Mouse (Mus musculus) embryonic fibroblast, embryonic 13.5 days (primary cell): ENCODE measurements around the gene Fsd1. TPM values are rescaled to one million over a fixed set of nuclear protein-coding genes. Genes with fewer than 3 reads are reported as not detected.

Experiments
- H3K27ac ChIP-seq: 2 replicates; pipeline ENCODE4 v1.5.1; 2012; ENCODE audit warnings: low read length, control low read depth, inconsistent platforms; ENCODE audit not compliant: insufficient read depth
- H3K4me1 ChIP-seq: 2 replicates; pipeline ENCODE4 v1.6.1; 2011; ENCODE audit warnings: low read length; ENCODE audit not compliant: control insufficient read depth, insufficient read depth
- H3K4me3 ChIP-seq: 2 replicates; pipeline ENCODE4 v1.5.1; 2011; ENCODE audit warnings: mild to moderate bottlenecking, control low read depth, low read length; ENCODE audit not compliant: insufficient read depth
- CTCF ChIP-seq: IDR thresholded peaks from 2 replicates; pipeline ENCODE4 v1.5.1; 2011; ENCODE audit warnings: mild to moderate bottlenecking, control low read depth, low read length, moderate library complexity, borderline replicate concordance; ENCODE audit not compliant: insufficient read depth
- POLR2A ChIP-seq: IDR thresholded peaks from 2 replicates; pipeline ENCODE4 v1.6.1; 2011; ENCODE audit warnings: low read depth, mild to moderate bottlenecking, control low read depth, low read length, moderate library complexity
- polyA plus RNA-seq: library from polyadenylated mRNA; stranded (reverse); fragments of >200 nt; gene quantifications from 2 replicates; pipeline ENCODE4 v1.2.4, GENCODE M21; 2011; ENCODE audit warnings: low read depth; ENCODE audit not compliant: missing spikeins, insufficient read length

Gene Fsd1
- polyA plus RNA-seq, 1 experiment = 9.5 TPM

- Histone ChIP-seq H3K27ac (no peak overlapping the region), H3K4me3 (no peak overlapping the region), H3K4me1 (0 out of 2 replicates have a peak, but pooled peaks cover 1% of the 10 kb centered on the region)
- no peak for TF ChIP-seq CTCF
- no peak for TF ChIP-seq POLR2A
Measured at GRCm38 (mm10) chr17:56017848-56018247, 31.5 kb downstream of the Fsd1 start.

- TF ChIP-seq CTCF (peak; percentile 89; the same call in 1 of the 2 replicates), POLR2A (peak; percentile 37; the same call in 1 of the 2 replicates)
- Histone ChIP-seq H3K27ac (no peak overlapping the region), H3K4me3 (no peak overlapping the region)
Measured at GRCm38 (mm10) chr17:56018347-56019131, 32.2 kb downstream of the Fsd1 start.

GRCm38 (mm10) chr17:56020400-56021084, 34.2 kb downstream of the Fsd1 start:
- TF ChIP-seq POLR2A = 0 out of 2 replicates have a peak, but pooled peaks have one; percentile 10
- TF ChIP-seq CTCF = no peak
- Histone ChIP-seq H3K4me3 (no peak overlapping the region), H3K4me1 (peaks cover 9% of the 10 kb centered on the region; the same call in 1 of the 2 replicates), H3K27ac (no peak overlapping the region)

More at GRCm38 (mm10) chr17:56018347-56019131, 32.2 kb downstream of the Fsd1 start:
- 0 out of 2 replicates have a peak, but pooled peaks cover 4% of the 10 kb centered on the region for H3K4me1 ChIP-seq

- TF ChIP-seq POLR2A = no peak
- no peak for TF ChIP-seq CTCF
- Histone ChIP-seq H3K4me1 (peaks cover 16% of the 10 kb centered on the region), H3K27ac (no peak overlapping the region), H3K4me3 (no peak overlapping the region)
Measured at GRCm38 (mm10) chr17:56021161-56021910, 35.0 kb downstream of the Fsd1 start.

- TF ChIP-seq CTCF = no peak
- no peak for TF ChIP-seq POLR2A
- Histone ChIP-seq H3K4me3 (no peak overlapping the region), H3K4me1 (peaks cover 25% of the 10 kb centered on the region), H3K27ac (no peak overlapping the region)
Measured at GRCm38 (mm10) chr17:56022131-56022988, 36.1 kb downstream of the Fsd1 start.

GRCm38 (mm10) chr17:56022989-56023290, 36.6 kb downstream of the Fsd1 start:
- no peak overlapping the region for H3K4me3 ChIP-seq
- peaks cover 27% of the 10 kb centered on the region for H3K4me1 ChIP-seq
- TF ChIP-seq POLR2A = no peak
- no peak for TF ChIP-seq CTCF
- H3K27ac ChIP-seq = no peak overlapping the region

GRCm38 (mm10) chr17:56023386-56023785, 37.1 kb downstream of the Fsd1 start:
- H3K27ac ChIP-seq = peak overlapping the region; percentile 8; the same call in 1 of the 2 replicates
- peaks cover 27% of the 10 kb centered on the region for H3K4me1 ChIP-seq
- TF ChIP-seq POLR2A (no peak), CTCF (no peak)
- H3K4me3 ChIP-seq = no peak overlapping the region

- Histone ChIP-seq H3K4me3 (no peak overlapping the region), H3K27ac (no peak overlapping the region; the same call in none of the 2 replicates), H3K4me1 (peaks cover 30% of the 10 kb centered on the region)
- no peak for TF ChIP-seq POLR2A
- TF ChIP-seq CTCF = no peak
Measured at GRCm38 (mm10) chr17:56024476-56024875, 38.2 kb downstream of the Fsd1 start.

- TF ChIP-seq POLR2A (no peak), CTCF (no peak)
- H3K4me3 ChIP-seq = no peak overlapping the region
- H3K4me1 ChIP-seq = peaks cover 30% of the 10 kb centered on the region
- H3K27ac ChIP-seq = no peak overlapping the region; the same call in 1 of the 2 replicates
Measured at GRCm38 (mm10) chr17:56024931-56025330, 38.6 kb downstream of the Fsd1 start.
